Mouse (Mus musculus) layer of hippocampus, adult 9-10 months (tissue): ENCODE measurements around the gene Rgcc.

ENCODE experiments used
- DNase-seq: peaks from one replicate; pipeline ENCODE4 v3.0.0; 2022; ENCODE audit warnings: low spot score

Rgcc gene

DNA sequence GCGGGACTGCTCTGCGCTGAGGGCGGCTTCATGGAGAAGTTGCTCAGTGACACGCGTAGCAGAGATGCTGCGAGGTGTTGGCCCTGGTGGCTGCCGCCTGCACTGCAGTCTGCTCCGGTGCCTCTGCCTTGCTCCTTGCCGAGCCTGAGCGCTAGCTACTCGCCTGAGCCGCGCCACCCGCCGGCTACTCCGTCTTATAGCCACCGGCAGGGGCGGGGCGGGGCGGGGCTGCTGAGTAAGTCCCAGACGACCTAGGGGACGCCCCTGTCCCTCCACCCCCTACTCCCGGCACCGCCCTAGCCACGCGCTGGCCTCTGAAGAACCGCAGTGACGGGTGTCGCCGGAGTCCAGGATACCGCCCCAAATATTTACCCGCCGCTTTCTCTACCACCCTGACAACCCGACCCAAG, at the start of gene Rgcc:
Gene Rgcc (minus strand): TSS at position 180 of the 410 bp plus-strand sequence.
- peak; percentile 81 for DNase-seq

DNA sequence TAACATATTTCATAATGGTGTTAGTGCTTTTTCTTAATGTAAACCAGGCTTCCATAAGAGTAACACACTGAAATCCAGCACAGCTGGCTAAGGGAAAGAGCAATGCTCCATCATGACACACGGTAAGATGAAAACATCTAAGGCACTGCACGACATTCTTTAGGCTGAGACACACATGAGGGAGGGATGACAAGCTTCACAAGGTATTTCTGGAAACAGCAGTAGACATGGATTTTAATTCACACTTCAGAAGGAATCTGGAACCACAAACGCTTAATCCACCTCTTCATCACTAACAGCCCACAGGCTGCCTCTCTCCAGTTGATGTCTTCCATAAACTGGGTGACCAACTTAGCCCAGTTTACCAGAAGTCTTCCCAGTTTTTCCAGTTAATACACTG, 44.9 kb upstream of the Rgcc start:
- DNase-seq = no peak

DNA sequence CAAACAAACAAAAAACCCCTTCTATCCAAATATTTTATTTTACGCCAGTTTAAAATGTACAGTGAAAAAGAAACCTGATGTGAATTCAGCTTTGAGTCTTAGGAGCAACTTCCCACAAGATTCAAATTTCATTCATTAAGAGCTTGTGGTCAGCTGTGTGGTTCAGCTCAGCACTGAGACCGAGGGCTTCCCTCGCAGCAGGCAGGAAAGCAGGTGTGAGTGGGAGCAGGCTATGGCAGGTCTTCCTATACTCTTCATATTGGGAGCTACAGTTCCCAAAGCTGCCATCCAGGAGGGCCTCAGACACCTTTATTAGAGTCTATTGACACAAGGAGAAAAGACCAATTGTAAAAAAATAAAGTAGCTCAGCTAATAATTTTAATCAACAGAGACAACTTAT, 34.2 kb upstream of the Rgcc start:
- DNase-seq = no peak

DNA sequence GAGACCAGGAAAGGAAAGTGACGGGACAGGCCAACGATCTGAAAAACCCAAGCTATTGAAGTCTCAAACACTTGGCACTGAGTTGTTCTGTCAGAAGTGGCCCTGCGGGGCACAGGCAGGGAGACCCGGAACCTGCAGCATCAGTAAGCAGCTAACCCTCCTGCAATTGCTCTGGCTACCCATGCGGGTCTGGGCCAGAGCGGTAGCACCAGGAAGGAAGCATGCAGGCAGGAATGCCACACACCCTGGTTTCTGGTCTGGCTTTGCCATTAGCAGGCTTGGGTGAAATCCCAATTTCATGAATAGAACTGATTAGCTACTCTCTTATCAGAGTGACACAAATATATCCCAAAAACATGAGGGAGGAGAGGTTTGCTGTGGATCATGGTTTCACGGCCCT, 30.5 kb upstream of the Rgcc start:
- no peak for DNase-seq

DNA sequence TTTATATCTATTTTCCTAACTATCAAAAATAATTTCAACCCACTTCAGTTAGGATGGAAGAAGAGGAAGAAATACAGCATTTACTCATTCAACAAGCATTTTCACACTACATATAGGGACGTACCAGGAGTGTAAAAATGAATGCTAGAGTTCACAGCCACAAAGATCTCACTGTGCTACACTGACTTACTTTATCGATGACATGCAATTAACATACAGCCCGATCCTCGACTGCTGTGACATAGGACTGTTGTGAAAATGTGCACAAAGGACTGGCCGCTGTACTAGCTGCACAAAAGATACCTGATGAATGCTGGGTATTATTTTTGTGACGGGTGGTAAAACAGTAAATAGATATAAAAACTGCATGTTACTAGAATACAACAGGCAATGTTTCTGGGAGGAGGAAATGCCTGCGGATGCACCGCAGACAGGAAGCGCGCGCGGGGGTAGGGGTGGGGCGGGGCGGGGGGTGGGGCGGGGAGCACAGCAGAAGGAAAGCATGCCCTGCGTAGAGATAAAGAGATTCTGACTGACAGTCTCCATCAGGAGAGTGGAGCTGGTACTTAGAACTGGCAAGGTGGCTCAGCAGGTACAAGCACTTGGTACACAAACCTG, 29.6 kb upstream of the Rgcc start:
- no peak for DNase-seq

DNA sequence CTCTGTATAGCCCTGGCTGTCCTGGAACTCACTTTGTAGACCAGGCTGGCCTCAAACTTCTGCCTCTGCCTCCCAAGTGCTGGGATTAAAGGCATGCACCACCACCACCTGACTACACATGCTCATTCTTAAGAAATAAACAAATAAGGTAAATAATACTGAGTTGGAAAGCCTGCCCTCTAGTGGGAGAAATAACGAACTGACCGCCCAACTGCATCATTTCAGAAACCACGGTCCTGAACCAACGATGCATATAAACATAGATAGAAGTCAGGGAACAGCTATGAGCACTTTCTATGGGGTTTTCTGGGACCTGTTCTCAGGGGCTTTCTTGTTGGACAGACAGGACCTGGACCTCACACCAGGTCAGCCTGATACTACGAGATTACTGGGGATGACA, 25.6 kb upstream of the Rgcc start:
- DNase-seq = peak; percentile 58

DNA sequence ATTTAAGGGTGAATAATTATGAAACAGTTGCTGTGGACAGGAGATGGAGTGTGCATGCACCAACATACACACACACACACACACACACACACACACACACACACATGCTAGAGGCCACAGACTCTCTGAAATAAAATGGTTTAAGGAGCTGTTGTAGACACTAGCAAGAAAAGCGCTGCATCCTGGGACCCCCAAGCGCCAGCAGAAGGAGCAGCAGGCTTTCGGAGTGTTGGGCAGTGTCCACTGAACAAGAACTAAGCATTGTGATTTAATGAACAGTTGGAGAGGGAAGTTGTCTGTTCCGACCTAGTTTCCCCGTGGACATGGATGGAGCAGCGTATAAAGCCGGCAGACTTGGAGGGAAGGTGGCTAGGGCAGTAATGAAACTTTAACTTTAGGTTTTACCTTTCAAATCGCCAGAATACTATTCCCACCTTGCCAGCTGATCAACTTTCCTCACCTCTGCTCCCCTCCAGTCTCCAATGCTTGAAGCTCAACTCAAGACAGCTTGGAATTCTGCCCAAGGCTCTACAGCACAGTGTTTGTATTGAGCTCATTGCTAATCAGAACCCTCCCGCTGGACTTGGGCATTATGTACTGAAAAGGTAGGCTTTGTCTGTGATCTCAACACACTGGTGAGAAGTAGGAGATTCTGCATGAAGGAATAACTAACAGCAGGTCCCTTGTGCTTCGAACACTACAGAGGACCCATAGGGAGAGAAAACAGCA, 22.8 kb upstream of the Rgcc start:
- DNase-seq = no peak

DNA sequence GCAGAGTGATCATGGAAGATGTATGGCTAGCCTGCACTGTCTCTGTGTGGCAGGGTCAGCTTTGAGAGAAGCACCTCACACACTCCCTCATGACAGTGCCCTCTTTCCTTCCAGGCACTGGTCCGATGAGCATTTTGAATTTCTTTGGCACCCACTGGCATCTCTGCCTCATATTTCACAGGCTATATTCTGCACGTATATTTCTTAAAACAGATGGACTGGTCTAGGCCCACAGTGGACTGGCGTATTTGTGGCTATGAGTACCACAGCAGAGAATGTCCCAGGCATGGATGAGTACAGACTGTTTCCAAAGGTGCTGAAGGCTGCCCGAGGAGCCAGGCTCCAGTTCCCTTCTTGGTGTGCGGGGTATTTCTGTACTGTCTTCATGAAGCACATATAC, 20.4 kb upstream of the Rgcc start:
- no peak for DNase-seq

DNA sequence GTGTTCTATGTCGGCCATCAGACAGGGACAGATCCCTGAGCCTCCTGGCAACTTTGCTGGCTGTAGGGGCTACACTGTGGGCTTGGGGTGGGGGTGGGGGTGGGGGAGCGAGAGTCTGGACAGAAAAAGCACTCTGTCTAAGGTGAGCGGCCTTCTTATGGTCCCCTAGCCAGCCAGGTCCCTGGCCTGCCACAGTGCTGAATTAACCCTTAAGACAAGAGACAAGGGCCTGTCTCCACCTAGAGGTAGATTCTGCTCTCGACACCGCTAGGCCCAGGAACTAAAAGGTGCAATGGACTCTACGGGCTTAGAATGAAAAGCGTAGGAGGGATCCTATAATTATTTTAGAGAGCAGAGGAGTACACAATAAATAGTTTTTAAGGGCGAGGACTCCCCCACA, 19.7 kb upstream of the Rgcc start:
- no peak for DNase-seq

DNA sequence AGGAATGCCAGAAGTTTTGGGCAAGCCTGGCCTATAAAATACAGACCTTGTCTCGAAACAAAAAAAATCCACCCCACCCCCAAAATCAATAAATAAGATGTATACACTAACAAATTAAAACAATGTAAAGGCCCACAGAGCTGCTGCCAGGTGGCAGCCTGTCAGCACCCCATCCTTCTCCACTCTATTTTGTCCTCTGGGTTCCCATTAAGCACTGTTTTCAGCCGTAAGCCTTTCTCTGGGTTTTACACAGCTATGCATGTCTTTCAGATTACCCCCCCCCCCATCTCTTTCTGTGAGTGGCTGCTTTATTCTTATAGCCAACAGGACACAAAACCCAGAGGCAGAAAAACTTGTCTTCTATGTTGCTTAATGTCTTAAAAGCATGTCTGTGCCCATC, 16.2 kb upstream of the Rgcc start:
- no peak for DNase-seq

DNA sequence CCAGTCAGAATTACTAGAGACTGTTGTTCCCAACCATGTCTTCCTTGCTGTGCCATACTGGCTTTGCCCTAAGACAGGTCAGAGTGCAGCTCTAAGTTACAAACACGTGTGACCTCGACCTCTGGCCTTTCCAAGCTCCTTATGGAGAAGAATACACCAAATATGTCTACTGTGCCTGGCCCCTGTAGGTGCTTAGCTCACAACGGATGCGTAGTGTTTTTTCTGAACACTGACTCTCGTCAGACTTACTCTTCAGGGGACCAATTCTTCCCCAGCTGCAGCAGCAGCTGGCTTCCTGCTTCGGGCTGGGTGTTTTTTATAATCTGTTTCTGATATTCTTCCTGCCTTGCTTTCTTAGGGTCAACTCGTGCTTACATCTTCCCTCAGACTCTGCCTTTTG, 14.4 kb upstream of the Rgcc start:
- DNase-seq = no peak

DNA sequence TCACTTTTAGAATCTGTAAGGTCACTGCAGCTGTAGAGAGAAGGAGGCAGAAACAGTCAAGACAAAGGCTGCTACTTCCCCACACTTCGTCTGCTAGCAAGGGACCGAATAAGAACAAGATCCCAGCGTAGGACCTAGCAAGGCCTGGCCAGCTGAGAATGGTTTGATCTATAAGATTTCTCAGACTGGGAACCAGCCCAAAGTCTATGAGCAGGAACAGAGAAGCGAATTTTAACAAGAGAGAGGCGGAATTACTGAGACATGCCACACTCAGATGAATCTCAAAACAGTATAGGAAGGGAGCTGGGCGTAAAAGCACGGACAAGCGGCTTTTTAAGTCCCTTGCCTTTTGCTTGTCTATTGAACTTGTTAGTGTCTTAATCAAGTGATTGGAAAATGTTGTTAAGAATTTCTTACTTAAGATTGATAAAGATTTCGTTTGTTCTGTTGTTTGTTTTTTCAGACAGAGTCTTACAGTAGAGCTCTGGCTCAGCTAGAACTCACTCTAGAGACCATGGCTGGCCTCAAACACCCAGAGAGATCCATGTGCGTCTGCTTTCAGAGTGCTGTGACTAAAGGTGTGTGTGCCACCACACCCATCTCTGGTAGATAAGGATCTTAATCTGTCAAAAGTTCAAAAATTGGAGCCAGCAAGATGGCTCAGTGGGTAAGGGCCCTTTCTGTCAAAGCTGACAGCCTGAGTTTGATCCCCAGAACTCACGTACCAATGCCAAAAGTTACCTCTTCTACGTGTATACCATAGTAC, 13.0 kb upstream of the Rgcc start:
- no peak for DNase-seq

DNA sequence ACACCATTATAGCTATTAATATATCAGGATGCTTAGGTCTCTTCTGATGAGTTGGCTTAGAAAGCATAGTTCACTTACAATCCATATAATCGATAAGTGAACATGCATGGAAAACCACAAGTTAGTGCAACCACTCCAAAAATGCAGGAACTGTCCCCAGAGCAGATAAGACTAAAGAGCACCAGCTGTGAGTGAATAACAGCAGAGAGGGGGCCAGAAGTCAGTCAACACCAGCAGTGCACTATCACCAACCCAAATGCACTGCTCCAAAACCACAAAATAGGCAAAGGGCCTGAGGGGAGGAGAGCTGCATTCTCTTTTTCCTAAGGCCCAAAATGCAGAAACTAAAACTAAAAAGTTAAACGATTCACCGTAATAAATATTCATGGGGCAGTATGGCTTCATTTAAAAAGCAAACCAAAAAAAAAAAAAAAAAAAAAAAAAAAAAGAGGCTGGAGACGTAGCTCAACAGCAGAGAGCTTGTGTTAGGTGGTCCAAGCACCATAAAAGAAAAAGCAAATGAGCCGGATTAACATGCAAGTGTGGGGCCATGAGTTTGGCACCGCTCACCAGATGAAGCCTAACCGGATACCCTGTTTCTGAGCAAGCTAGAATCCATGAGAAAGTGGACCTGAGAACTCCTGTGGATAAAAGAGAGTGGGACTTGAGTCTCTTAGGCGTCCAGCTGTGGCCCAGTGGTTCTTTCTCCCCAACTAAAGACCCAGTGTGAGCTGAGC, 12.2 kb upstream of the Rgcc start:
- no peak for DNase-seq

DNA sequence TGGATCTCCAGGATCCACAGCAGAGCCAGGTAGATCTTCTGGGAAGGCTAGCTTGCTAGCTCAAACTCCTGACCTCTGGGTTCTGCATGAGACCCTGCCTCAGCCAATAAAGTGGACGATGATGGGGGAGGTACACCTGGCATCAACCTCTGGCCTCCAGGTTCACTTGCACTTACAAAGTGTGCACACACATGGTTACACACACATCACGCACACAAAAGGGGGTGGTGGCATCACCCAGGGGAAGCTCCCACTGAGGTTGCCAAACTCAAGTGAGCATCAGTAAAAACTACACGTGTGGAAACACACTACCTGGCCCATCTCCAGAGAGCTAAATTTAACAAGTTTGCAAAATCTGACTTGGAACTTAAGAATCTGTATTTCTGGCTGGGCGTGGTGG, 11.3 kb upstream of the Rgcc start:
- DNase-seq = no peak

DNA sequence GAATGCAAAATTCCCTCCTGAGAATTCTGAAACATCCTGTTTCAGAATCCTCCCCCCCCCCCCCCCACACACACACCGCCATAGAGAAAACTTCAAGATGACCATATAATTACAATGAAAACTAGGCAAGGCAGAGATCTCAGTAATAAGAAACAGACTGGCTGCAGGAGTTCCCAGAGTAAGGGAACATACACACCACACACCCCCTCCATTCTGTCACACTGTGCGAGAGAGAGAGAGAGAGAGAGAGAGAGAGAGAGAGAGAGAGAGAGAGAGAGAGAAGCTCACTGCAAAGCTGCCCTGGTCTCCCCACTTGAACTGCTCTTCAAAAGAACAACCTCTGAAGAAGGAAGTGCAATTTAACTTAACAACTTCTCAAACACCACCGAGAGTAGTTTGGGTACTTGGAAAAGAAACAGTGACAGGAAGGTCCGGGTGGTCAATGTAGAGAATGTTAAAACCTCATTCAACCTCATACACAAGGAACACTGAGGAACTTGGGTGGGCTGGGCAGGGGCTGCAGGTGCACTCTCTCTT, 10.5 kb upstream of the Rgcc start:
- no peak for DNase-seq

DNA sequence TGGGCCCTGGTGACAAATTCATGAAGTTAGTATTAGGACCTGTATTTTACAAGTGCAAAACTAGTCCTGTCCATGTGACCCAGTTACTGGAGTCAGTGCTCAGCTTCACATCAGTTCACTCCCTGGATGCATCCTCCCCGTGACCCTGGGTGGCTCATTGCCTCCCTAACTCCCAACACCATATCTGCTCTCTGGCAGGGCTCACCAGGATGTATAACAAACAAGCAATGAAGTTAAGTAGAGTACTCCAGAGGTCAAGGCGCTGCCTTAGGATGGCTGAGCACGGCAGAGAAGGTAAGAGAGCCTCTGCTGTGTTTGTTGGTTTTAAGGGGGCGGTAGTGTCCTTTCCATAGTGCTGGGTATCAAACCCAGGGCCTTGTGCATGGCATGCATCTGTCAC, 7.7 kb upstream of the Rgcc start:
- no peak for DNase-seq

DNA sequence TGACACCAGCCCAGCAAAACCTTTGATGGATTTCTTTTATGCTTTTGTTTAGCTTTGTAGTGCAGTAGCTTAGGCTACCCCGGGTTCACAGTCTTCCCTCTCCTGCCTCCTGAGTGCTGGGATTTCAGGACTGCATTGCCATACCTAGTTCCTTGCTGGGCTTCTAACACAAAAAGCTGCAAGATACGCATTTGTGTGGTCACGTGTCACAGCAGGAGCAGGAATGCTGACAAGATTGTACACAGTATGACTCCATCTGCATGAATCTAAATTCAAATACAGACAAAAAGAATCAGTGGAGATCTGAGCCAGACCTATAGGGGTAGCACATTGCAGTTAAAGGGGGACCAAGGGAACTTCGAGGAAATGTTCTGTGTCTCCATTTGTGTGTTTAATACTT, 6.9 kb upstream of the Rgcc start:
- no peak for DNase-seq

DNA sequence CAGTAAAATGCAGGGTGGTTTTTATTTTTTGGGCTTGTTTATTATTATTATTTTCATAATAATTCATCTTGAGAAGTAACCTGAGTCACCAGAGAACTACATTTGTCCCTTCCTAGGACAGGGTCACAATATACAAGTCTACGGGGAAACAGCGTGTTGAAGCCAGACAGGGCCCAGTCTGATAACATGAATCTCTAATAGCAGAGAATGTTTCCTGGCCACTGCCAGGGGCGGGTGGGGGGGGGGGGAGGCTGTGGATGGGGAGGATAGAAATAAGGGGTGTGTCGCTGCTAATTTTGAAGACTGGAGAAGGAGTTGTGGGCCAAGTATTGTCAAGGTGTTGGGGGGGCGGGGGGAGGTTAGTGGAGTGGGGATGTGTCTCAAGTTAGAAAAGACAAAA, 6.5 kb upstream of the Rgcc start:
- DNase-seq = no peak

DNA sequence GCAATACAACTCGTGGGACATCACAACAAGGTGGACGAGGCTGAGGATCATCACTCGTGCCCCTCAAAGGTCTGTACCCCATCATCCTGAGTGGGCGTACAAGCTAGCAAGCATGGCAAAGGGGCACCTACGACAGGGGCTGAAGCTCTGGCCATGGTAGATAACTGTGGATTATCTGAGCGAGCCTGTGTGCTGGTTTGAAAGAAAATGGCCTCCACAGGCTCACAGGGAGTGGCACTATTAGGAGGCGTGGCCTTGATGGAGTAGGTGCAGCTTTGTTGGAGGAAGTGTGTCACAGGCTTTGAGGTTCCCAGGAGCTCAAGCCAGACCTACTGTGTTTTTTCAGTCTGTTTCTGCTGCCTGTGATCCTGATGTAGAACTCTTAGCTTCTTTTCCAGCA, 5.7 kb upstream of the Rgcc start:
- no peak for DNase-seq

DNA sequence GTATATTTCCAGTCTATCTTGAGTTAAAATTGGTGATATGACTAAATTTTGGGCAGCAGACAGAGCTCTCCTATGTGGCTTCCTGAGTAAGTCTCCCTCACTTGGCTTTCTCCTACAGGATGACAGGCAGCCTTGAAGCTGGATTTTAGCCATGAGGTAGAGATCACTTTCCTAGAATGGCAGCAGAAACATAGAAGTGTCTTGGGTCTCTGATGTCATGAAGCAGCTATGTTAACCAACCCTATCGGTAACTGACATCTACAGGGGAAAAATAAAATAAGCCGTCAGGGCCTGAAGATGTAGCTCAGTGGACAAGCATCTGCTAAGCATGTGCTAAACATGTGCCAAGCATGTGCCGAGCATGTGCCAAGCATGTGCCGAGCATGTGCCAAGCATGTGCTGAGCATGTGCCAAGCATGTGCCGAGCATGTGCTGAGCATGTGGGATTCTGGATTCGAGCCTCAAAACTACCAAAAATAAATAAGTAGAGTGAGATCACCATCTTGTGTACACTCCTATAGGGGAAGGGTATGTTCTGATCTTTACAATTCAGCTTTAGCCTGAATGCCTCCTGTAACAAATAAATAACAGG, 3.5 kb upstream of the Rgcc start:
- no peak for DNase-seq

DNA sequence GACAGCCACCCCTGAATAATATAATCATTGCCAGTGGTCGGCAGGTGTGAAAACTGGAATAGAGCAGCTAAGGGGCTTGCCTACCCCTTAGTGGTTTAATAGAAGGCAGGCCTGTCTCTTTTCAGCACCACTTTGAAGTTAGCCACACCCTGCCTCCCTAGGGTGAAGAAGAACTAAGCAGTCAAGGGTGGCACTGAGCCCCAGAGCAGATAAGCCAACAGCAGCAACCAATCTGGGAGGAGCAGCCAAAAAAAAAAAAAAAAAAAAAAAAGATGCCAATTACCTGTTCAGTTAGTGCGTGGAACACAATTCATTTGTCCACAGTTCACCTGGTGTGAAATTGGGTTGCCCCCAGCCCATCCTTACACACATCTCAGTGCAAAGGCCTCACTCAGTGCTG, 1.7 kb upstream of the Rgcc start:
- no peak for DNase-seq
